Mouse (Mus musculus) left cerebral cortex, adult 9 months (tissue): ENCODE results near the gene Myof.

Experiments
- DNase-seq, 2 experiments: peaks; one replicate each; pipeline ENCODE4 v3.0.0; 2022; ENCODE audit warnings: low spot score in 2 of 2

Gene Myof

DNA sequence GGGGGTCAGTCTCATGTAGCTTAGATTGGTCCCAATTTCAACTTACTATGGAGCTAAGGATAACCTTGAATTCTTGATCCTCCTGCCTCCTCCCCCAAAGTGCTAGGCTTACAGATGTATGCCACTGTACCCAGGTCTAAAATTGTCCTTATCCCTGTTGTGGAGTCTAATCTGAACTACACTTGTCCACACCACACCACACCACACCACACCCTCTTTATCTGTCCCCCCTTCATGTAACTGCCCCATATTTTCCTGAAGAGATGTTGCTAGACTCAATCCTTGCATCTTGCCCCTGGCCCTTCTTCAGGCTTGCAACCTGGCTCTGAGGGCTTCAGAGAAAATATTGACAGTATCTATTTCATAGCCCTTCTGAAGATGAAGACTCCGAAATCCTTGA is 169.9 kb downstream of the Myof start:
- no peak for DNase-seq

DNA sequence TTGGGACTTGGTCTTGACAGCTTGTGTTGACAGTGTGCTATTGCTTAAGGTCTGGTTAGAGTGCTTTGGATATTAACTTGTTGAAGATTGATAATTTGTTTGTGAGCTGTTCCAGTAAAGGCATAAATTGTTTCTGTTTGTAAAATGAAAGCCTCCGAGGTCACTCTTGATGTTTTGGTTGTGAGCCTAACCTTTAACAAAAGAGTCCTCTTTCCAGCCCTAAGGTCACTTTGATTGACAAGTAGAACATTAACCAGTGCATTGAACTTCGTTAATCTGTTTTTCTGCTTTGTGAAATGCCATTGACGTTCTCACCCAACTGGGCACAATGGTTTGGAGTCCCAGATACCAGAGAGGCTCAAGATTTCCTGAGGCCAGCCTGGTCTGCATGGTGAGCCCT is 175.8 kb downstream of the Myof start:
- no peak for DNase-seq

DNA sequence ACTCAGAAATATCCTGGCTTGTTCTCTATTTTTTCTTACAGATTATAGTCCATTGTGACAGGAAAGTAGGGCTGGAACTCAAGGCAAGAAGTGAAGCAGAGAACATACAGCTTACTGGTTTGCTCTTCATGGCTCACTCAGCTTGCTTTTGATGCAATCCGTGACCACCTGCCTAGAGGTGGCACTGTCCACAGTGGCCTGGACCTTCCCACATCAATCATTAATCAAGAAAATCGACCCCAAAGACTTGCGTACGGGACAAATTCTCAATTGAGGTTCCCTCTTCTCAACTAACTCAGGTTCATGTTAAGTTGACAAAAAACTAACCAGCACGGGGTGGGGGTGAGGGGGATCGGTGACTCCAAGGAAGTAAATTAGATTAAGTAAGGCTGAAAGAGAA is 176.4 kb downstream of the Myof start:
- DNase-seq = no peak

DNA sequence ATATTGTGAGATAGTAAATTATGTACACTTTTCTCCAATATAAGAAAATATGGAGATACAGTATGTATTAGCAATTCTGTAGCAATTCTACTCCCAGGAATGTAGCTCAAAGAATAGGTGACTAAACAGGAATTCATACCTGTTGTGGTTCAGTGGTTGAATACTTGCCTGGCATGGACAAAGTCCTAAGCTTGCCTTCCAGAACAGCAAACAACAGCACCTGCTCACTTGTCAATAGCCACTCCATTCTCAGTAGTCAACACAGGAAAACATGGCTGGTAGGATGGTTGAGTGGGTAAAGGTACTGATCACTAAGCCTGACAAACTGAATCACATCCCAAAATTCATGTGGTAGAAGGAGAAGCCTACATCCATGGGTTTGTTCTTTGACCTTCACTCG is 182.2 kb downstream of the Myof start:
- DNase-seq = no peak

DNA sequence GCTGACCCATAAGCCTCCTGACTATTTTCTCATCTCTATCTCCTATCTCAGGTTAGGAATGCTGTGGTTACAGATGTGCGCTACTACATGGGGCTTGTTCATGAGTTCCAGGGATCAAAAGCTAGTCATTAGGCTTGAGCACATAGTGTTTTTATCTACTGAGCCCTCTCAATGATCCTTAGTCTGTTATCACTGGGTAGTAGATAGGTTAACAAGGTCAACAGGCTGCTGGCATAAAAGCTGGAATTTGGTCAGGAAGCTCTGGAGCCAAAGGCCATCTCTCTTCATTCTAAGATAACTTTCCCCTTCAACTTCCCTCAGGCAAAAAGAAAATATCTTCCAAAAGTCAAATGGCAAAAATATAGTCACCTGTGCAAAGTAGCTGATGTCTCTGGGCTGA is 183.1 kb downstream of the Myof start:
- no peak for DNase-seq

DNA sequence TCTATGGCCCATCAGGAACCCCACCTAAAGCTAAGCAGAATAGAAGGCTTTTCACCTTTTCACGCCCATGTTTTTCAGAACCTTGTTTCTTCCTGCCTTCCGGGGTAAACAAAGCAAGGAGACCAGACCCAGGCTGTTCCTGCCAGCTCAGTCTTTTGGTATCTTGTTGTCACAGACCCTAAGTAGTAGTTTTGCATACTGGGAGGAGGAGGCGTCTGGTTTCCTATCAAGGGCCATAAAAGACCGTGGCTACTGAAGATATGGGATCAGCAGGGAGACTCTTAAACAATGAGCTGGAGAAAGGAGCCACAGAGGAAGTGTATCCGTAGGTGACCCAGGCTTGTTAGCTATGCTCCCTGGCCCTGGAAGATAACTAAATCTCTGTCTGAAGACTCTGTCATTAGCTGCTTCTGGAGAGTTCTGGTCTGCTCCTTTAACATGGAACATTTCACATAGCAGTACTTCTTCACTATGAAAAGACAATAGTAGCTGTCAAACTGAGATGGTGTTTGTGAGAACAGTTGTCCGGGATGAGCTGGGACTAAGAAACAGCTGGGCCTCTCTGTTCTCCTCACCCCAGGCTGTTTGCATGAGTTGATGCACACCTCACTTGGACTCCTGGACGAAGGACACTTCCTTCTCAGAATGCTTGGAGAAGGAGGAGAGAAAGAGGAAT is 184.8 kb downstream of the Myof start:
- DNase-seq = no peak

DNA sequence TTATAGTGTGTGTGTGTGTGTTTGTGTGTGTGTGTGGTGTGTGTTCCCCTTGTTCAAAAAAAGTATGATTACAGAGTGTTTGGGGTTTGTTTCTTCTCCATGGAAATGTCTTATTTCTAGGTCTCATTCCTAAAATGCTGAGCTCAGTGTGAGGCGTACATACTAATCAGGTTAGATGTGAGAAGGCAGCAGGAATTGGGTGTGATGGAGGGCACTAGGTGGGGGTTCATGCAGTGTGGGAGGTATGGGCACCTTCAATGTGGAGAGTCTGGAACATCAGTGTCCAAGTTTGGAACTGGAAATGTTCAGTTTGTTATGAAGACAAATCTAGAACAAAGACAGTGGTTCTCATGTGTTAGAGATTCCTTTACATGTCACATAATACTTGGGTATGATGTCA is 191.3 kb downstream of the Myof start:
- no peak for DNase-seq

DNA sequence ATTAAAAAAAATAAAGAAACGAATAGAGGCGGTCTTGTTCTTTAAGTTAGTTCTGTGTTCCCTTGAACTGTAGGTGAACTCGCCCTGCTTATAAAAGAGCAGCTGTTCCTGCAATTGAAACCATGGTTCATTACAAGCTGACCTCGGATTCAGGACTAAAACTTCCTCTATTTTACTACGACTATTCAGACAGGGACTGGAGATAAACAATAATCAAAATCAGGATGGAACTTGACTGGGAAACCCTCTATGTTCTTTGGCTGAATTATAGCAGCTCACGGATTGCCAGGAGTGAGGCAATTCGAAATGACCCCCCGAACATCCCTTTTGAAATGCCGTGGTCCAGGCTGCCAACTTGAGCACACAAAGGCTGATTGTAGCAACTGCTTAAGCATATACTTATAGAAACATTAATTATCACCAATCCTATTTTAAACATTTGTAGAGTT is 191.8 kb downstream of the Myof start:
- no peak for DNase-seq
